Mouse (Mus musculus) E14TG2a.4 (cell line): ENCODE measurements around the gene Nuak2.

ENCODE experiments used
- H3K27me3 ChIP-seq: 2 replicates; pipeline ENCODE4 v1.6.1; 2014; ENCODE audit warnings: low read length, control low read depth; ENCODE audit not compliant: insufficient read depth
- H3K36me3 ChIP-seq: 2 replicates; pipeline ENCODE4 v1.6.1; 2014; ENCODE audit warnings: low read length, control low read depth; ENCODE audit not compliant: insufficient read depth
- H3K4me1 ChIP-seq: replicated peaks from 2 replicates; pipeline ENCODE4 v1.6.1; 2014; ENCODE audit warnings: low read depth, low read length, control low read depth
- H3K4me3 ChIP-seq: replicated peaks from 2 replicates; pipeline ENCODE4 v1.5.1; 2014; ENCODE audit warnings: mild to moderate bottlenecking, low read length
- H3K9me3 ChIP-seq: 2 replicates; pipeline ENCODE4 v1.6.1; 2014; ENCODE audit warnings: low read length, control low read depth
- CTCF ChIP-seq: conservative IDR thresholded peaks from 2 replicates; pipeline ENCODE4 v1.5.1; 2014; ENCODE audit warnings: low read length
- NANOG ChIP-seq: IDR thresholded peaks from 2 replicates; pipeline ENCODE4 v1.6.1; 2014; ENCODE audit warnings: borderline replicate concordance, low read length, mixed read lengths
- POU5F1 ChIP-seq: IDR thresholded peaks from 2 replicates; pipeline ENCODE4 v1.6.1; 2014; ENCODE audit warnings: low read length, borderline replicate concordance

Nuak2 gene

GRCm38 (mm10) chr1:132356841-132357240 lies 40.9 kb downstream of the Nuak2 start:
- H3K27me3 ChIP-seq, result peaks cover 45% of the 10 kb centered on the region
- H3K4me3 ChIP-seq, result peak overlapping the region; percentile 10; the same call in 1 of the 2 replicates
- H3K4me1 ChIP-seq, result peaks cover 51% of the 10 kb centered on the region
- TF ChIP-seq NANOG, result no peak
- TF ChIP-seq CTCF, result no peak
- TF ChIP-seq POU5F1, result no peak
- no peaks in the 10 kb centered on the region for H3K9me3 ChIP-seq
- peaks cover 23% of the 10 kb centered on the region for H3K36me3 ChIP-seq

DNA sequence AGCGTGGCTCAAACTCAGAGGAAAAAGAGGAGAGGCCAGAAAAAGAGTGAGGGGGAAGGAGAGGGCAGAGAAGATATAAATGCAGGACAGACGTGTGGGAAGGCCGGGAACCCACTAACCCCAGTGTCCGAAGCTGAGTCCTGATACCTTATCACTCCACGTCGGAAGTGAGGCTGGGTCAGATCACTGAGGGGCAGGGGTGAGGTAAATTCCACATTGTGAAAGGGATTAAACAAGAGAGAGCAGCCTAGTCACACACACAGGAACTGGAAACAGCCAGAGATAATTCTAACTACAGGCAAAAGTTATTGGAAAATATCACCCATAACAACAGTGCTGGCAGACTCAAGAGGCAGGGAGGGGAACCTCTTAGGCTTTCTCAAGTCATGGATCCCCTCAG lies 46.0 kb downstream of the Nuak2 start:
- Histone ChIP-seq H3K4me3 (no peak overlapping the region), H3K36me3 (peaks cover 26% of the 10 kb centered on the region), H3K9me3 (no peaks in the 10 kb centered on the region), H3K27me3 (peaks cover 60% of the 10 kb centered on the region), H3K4me1 (peaks cover 39% of the 10 kb centered on the region)
- no peak for TF ChIP-seq CTCF
- no peak for TF ChIP-seq POU5F1
- TF ChIP-seq NANOG, result no peak

GRCm38 (mm10) chr1:132364388-132364787 lies 48.5 kb downstream of the Nuak2 start:
- Histone ChIP-seq H3K4me3 (no peak overlapping the region), H3K36me3 (peaks cover 10% of the 10 kb centered on the region), H3K4me1 (peaks cover 41% of the 10 kb centered on the region), H3K9me3 (no peaks in the 10 kb centered on the region), H3K27me3 (peaks cover 47% of the 10 kb centered on the region)
- no peak for TF ChIP-seq NANOG
- no peak for TF ChIP-seq POU5F1
- no peak for TF ChIP-seq CTCF

- Histone ChIP-seq H3K4me1 (peaks cover 41% of the 10 kb centered on the region), H3K9me3 (no peaks in the 10 kb centered on the region), H3K27me3 (peaks cover 41% of the 10 kb centered on the region), H3K36me3 (peaks cover 7% of the 10 kb centered on the region), H3K4me3 (no peak overlapping the region)
- TF ChIP-seq CTCF (no peak), NANOG (no peak), POU5F1 (no peak)
Measured at GRCm38 (mm10) chr1:132364896-132365557, 49.1 kb downstream of the Nuak2 start.

- H3K27me3 ChIP-seq, result peaks cover 35% of the 10 kb centered on the region
- no peak overlapping the region for H3K4me3 ChIP-seq
- TF ChIP-seq NANOG (no peak), POU5F1 (no peak), CTCF (no peak)
- H3K4me1 ChIP-seq, result peaks cover 39% of the 10 kb centered on the region
- no peaks in the 10 kb centered on the region for H3K9me3 ChIP-seq
- peaks cover 3% of the 10 kb centered on the region; the same call in 1 of the 2 replicates for H3K36me3 ChIP-seq
Measured at GRCm38 (mm10) chr1:132365645-132366044, 49.7 kb downstream of the Nuak2 start.

DNA sequence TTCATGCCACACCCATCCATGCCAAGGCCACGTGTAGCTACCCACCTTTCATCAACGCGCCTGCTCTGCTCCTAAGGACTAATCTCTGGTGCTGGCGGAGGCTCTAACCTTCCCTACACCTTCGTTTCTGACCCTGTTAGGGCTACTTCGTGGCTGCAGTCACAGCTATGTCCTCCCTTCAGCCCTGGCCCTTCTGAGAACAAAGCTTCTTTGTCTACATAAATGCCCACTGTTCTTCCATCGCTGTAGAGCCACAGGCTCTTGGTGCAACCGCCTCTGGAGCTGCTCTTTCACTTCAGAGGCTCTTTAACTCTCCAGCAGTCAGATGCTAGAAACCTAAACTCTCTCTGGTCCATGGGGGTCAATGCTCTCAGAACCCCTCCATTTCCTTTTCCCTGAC lies 50.3 kb downstream of the Nuak2 start:
- Histone ChIP-seq H3K9me3 (no peaks in the 10 kb centered on the region), H3K4me1 (peaks cover 40% of the 10 kb centered on the region), H3K36me3 (peaks cover 3% of the 10 kb centered on the region; the same call in 1 of the 2 replicates), H3K27me3 (peaks cover 29% of the 10 kb centered on the region), H3K4me3 (no peak overlapping the region; the same call in 1 of the 2 replicates)
- TF ChIP-seq CTCF, result no peak
- no peak for TF ChIP-seq NANOG

DNA sequence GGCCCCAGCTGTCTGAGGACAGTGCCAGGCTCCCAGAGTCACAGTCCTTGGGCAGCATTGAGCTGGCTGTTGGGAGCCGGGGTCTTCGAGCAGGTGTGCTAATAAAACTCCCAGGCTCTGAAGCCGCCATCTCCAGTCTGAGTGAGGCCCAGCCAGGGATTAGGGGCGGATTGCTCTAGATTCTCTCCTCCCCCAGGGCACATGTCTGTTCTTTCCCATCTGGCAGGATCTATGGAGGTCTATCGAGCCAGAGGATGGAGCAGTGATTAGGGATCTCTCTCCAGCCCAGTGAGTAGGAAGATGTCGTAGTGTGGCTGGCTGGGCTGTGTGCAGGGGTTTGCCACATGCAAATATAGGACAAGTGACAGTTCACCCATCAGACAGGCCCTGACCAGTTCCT lies 51.0 kb downstream of the Nuak2 start:
- H3K27me3 ChIP-seq, result peaks cover 22% of the 10 kb centered on the region
- H3K4me1 ChIP-seq, result peaks cover 47% of the 10 kb centered on the region
- no peak for TF ChIP-seq POU5F1
- no peak for TF ChIP-seq NANOG
- TF ChIP-seq CTCF, result no peak
- peaks cover 3% of the 10 kb centered on the region; the same call in 1 of the 2 replicates for H3K36me3 ChIP-seq
- H3K9me3 ChIP-seq, result no peaks in the 10 kb centered on the region
- no peak overlapping the region for H3K4me3 ChIP-seq

DNA sequence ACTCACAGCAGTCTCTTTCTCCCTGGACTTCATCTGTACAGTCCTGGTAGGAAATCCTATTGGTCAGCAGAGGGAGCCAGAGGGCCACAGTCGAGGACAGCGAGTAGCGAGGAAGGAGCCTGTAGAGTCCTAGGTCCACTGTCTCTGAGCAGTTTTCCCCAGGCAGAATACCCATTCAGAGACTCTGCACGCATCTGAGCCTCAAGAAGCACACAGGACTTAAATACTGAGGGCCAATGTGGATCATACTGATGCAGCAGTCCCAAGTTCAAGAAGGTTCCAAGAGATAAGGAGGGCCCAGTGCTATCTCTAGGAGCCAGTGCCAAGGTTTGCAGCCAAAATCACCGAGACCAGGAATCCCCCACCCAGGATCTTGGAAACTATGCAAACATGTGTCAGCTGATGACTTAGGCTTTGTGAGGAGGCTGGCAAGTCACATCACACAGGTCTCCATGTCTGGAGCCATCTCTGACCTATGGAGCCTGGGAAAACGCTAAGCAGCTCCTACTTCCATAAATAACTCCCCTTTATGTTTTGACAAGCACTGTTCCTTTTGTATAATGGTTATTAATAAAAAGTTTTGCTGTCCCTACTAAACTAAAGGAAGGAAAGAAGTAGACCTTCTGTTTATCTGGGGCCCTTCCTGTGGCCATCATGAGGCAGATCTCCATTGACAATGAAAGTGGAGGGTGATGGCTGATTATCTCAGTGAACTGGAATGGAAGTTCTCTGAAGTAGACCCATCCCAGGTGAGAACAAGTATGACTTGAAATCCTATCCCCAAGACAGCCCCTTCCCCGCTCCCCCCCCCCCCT lies 52.0 kb downstream of the Nuak2 start:
- Histone ChIP-seq H3K36me3 (peaks cover 2% of the 10 kb centered on the region; the same call in 1 of the 2 replicates), H3K9me3 (no peaks in the 10 kb centered on the region), H3K4me1 (peaks cover 57% of the 10 kb centered on the region), H3K4me3 (no peak overlapping the region), H3K27me3 (peaks cover 12% of the 10 kb centered on the region)
- TF ChIP-seq NANOG (no peak), POU5F1 (no peak), CTCF (peak; percentile 66)
